Mouse (Mus musculus): Measurements from ENCODE around the gene Cplx3. TPM values are rescaled to one million over a fixed set of nuclear protein-coding genes. Genes with fewer than 3 reads are reported as not detected.

Gene Cplx3
- total RNA-seq, 4 experiments from 2014 or later = 15.3 to 21.3 (median 19.1) TPM

GRCm38 (mm10) chr9:57560861-57561710 is 45.0 kb downstream of the Cplx3 start, which contains the start of gene Scamp2:
Scamp2 (plus strand) TSS chr9:57560943.
- peak; percentile 91 to 94 for DNase-seq (ENCODE audit: low spot score in 2 of 2)

DNA sequence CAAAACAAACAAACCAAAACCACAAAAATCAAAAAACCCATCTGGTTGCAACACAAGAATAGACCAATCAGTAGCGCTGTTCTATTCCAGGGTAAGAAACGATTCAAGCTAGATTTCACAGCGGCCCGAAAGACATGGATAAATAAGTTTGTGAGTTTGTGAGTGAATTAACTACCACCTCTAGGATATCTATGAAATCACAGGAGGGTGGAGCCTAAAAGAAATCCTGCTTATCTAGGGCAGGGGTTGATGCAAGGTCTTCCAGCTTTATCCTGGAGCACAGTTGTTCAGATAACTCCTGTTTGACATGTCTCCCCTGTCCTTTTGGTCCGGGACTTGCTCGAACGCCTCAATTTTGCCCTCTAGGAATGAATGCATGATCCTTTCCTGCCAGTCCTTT is 45.8 kb downstream of the Cplx3 start:
- DNase-seq (ENCODE audit: low spot score in 2 of 2) = no peak

GRCm38 (mm10) chr9:57559568-57559967 is 46.5 kb downstream of the Cplx3 start:
- no peak for DNase-seq (ENCODE audit: low spot score in 2 of 2)

GRCm38 (mm10) chr9:57558625-57559024 is 47.5 kb downstream of the Cplx3 start:
- no peak for DNase-seq (ENCODE audit: low spot score in 2 of 2)

DNA sequence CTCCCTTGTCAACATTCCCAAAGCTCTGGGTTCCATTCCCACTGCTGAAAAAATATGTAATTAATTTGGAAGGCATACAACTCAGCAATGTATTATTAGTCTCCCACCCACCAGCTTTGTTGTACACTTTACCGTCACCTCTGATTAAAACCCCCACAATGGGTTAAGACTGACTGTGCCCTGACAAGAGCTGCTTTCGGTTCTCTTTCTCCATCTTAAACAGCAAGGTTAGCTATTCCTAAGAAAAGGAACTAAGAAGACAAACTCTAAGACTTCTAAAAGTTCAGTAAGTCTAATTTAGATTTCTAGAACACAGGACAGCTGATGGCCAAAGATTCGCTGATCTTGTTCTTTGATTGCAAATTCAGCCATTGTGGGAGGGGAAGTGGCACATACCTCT is 48.9 kb downstream of the Cplx3 start:
- DNase-seq (ENCODE audit: low spot score in 2 of 2) = no peak

- no peak for DNase-seq (ENCODE audit: low spot score in 2 of 2)
Observed at GRCm38 (mm10) chr9:57554753-57555152, 51.3 kb downstream of the Cplx3 start.

DNA sequence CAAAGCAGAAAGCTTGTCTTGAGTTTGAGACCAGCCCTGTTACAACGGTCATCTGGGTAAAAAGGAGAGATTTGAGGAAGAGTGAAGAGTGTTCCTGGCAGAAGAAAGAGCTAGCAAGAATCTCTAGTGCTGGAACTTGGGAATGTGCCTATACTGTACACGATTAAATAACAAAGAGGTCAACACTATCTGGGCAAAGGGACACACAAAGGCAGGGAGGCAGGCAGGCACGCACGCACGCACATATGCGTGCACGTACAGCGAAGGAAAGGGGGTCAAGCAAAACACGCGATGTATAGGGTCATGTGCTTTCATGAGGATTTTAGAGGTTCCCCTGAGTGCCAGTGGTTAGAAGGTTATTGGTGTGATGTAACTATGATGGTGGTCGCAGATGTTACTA is 53.0 kb downstream of the Cplx3 start:
- DNase-seq (ENCODE audit: low spot score in 2 of 2) = no peak

- peak in 1 of 2 experiments; percentile 69 for DNase-seq (ENCODE audit: low spot score in 2 of 2)
Observed at GRCm38 (mm10) chr9:57552139-57552887, 53.8 kb downstream of the Cplx3 start, which contains the start of gene Mpi. Mpi (minus strand) TSS chr9:57552763.

DNA sequence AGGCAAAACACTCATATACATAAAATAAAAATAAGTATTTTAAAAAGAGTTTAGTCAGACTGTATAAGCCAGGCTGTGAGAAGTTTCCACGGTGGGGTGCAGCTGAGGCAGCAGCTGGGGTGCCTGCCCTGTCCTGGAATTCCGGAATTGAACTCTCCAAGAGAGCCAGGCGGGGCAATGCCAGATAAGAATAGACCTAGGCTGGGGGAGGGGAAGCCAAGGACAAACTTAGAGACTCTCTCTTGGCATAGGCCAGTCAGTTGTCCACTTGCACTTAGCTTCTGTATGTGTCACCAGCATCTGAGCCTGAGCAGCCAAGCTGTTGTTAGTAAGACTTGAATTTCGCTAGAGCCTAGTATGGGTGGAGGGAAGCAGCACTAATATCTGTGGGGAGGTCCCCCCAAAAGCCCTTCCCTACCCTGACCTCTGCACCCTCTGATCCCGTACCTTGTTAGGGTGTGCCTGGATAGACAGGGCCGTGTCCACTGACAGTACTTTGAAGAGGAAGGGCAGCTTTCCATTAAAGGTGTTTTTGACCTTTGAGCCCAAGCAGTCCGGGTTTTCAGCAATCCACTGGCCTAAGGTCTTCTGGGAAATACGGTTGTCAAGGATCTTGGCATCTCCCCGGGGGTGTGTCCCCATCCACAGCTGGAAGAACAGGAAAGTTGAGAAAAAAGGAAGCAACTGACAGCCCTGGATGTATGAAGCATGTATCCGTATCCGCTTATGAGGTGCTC is 55.8 kb downstream of the Cplx3 start:
- DNase-seq (ENCODE audit: low spot score in 2 of 2) = no peak

Other genes with a start within 250 kb of the Cplx3 start
- 10 to 100 TPM; 17.4 to 20.5 (median 17.9) TPM for gene Ppcdc, start 166.2 kb downstream of the Cplx3 start, total RNA-seq (2022)
- gene Scamp5, start 138.2 kb downstream of the Cplx3 start, total RNA-seq (2022) = 100 to 1,000 TPM; 371 to 387 (median 384) TPM
- gene Rpp25, start 102.3 kb downstream of the Cplx3 start, total RNA-seq (2022) = 10 to 100 TPM; 16.0 to 19.5 (median 17.7) TPM
- 100 to 1,000 TPM; 378 to 411 (median 394) TPM for gene Cox5a, start 85.0 kb downstream of the Cplx3 start, total RNA-seq (2022)
- 10 to 100 TPM; 18.0 to 21.8 (median 20.4) TPM for gene Fam219b, start 68.8 kb downstream of the Cplx3 start, total RNA-seq (2022)
- gene Mpi, start 53.5 kb downstream of the Cplx3 start, total RNA-seq (2022) = 10 to 100 TPM; 64.0 to 74.0 (median 66.0) TPM
- 10 to 100 TPM; 22.7 to 29.9 (median 27.9) TPM for gene Scamp2, start 45.3 kb downstream of the Cplx3 start, total RNA-seq (2022)
- 10 to 100 TPM; 31.8 to 38.2 (median 34.4) TPM for gene Ulk3, start 16.8 kb downstream of the Cplx3 start, total RNA-seq (2022)
- not detected for gene Lman1l, start 14.5 kb upstream of the Cplx3 start, total RNA-seq (2022)
- gene Csk, start 47.4 kb upstream of the Cplx3 start, total RNA-seq (2022) = 10 to 100 TPM; 36.0 to 44.4 (median 41.6) TPM
- not detected for gene Cyp1a2, start 77.4 kb upstream of the Cplx3 start, total RNA-seq (2022)
- gene Cyp1a1, start 81.6 kb upstream of the Cplx3 start, total RNA-seq (2022) = under 1 TPM; 0.14 to 0.25 (median 0.19) TPM
- gene Edc3, start 102.3 kb upstream of the Cplx3 start, total RNA-seq (2022) = 10 to 100 TPM; 13.4 to 16.5 (median 14.6) TPM
- gene Clk3, start 159.6 kb upstream of the Cplx3 start, total RNA-seq (2022) = 10 to 100 TPM; 75.6 to 87.1 (median 78.7) TPM
- 10 to 100 TPM; 10.9 to 15.0 (median 13.4) TPM for gene Arid3b, start 230.5 kb upstream of the Cplx3 start, total RNA-seq (2022)